Mouse (Mus musculus): ENCODE results near the gene Ntm. TPM values are rescaled to one million over a fixed set of nuclear protein-coding genes. Genes with fewer than 3 reads are reported as not detected.

Gene Ntm
- polyA plus RNA-seq (2014; fragmentation: Nextera tagmentation; extraction: Ambion mirVana) = 42.6 and 48.5 TPM in 2 replicates

DNA sequence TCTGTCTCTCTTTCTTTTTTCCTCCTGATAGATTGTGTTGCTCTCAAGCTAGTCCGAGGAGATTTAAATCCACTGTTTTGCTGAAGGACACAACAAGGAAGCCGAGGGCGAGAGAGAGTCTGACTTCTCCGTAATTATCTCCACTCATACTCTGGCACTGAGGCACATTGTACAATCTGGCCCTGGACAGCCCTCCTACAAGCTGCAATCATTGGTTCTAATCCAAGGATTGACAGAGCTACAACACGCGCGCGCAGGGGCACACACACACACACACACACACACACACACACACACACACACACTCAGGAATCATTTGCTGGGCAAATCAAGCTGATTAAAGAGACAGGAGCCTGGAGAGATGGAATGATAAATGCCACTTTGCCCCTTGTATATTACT is at the start of gene Ntm:
Ntm (minus strand) TSS at position 164 of the 400 bp plus-strand sequence.
- Histone ChIP-seq H3K36me3 (ENCODE audit: control insufficient read depth, insufficient read depth, low read length) (no peaks in the 10 kb centered on the region), H3K9me3 (ENCODE audit: control insufficient read depth, low read length) (no peaks in the 10 kb centered on the region), H3K9ac (ENCODE audit: low read depth, low read length) (peak within 1 kb of the TSS; percentile 34; the same call in 1 of the 2 replicates), H3K27ac (ENCODE audit: low read depth, low read length) (no peak within 1 kb of the TSS), H3K4me2 (replicated peaks; ENCODE audit: low read depth, low read length) (peak within 1 kb of the TSS; percentile 77), H3K4me1 (ENCODE audit: control insufficient read depth, insufficient read depth, low read length) (peaks cover 3% of the 10 kb centered on the region; the same call in 1 of the 2 replicates), H3K4me3 (ENCODE audit: low read length) (peak within 1 kb of the TSS; percentile 40), H3K27me3 (ENCODE audit: control insufficient read depth, insufficient read depth, low read length) (peaks cover 15% of the 10 kb centered on the region)
- 30% methylated on average over 8 of the region's 8 CpGs for WGBS
- ATAC-seq (ENCODE audit: low FRiP score, low TSS enrichment) = no peak

GRCm38 (mm10) chr9:30005701-30006100 is 42.8 kb upstream of the Ntm start:
- no peak for ATAC-seq (ENCODE audit: low FRiP score, low TSS enrichment)
- H3K27ac ChIP-seq (ENCODE audit: low read depth, low read length) = no peak overlapping the region
- no peak overlapping the region for H3K4me2 ChIP-seq (replicated peaks; ENCODE audit: low read depth, low read length)
- 88% methylated on average over 8 of the region's 8 CpGs for WGBS
- H3K4me1 ChIP-seq (ENCODE audit: control insufficient read depth, insufficient read depth, low read length) = no peaks in the 10 kb centered on the region
- no peaks in the 10 kb centered on the region; the same call in 1 of the 2 replicates for H3K27me3 ChIP-seq (ENCODE audit: control insufficient read depth, insufficient read depth, low read length)
- no peaks in the 10 kb centered on the region for H3K9me3 ChIP-seq (ENCODE audit: control insufficient read depth, low read length)
- no peaks in the 10 kb centered on the region for H3K36me3 ChIP-seq (ENCODE audit: control insufficient read depth, insufficient read depth, low read length)
- no peak overlapping the region for H3K9ac ChIP-seq (ENCODE audit: low read depth, low read length)
- no peak overlapping the region for H3K4me3 ChIP-seq (ENCODE audit: low read length)

DNA sequence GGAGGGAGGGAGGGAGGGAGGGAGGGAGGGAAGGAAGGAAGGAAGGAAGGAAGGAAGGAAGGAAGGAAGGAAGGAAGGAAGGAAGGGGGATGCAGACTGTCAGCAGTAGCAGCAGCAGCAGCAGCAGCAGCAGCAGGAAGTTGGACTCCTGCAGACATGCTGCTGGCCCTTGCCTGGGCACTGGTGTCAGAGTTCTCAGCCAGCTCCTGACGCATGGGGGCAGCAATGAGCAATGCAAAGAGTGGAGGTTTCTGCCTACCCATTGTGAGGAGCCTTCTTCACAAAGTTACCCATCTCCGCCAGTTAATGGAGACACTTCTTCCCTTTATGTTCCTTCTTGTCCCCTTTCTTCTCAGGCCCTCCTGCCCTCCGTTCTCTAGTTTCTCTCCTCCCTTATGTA is 40.7 kb upstream of the Ntm start:
- H3K27ac ChIP-seq (ENCODE audit: low read depth, low read length) = no peak overlapping the region
- H3K36me3 ChIP-seq (ENCODE audit: control insufficient read depth, insufficient read depth, low read length) = no peaks in the 10 kb centered on the region
- H3K4me1 ChIP-seq (ENCODE audit: control insufficient read depth, insufficient read depth, low read length) = no peaks in the 10 kb centered on the region
- H3K4me3 ChIP-seq (ENCODE audit: low read length) = no peak overlapping the region
- no peak overlapping the region for H3K9ac ChIP-seq (ENCODE audit: low read depth, low read length)
- WGBS = 25% methylated on average over 3 of the region's 3 CpGs
- no peak overlapping the region for H3K4me2 ChIP-seq (replicated peaks; ENCODE audit: low read depth, low read length)
- H3K27me3 ChIP-seq (ENCODE audit: control insufficient read depth, insufficient read depth, low read length) = no peaks in the 10 kb centered on the region; the same call in 1 of the 2 replicates
- no peaks in the 10 kb centered on the region for H3K9me3 ChIP-seq (ENCODE audit: control insufficient read depth, low read length)
- ATAC-seq (ENCODE audit: low FRiP score, low TSS enrichment) = 0 out of 2 replicates have a peak, but pooled peaks have one; percentile 52

GRCm38 (mm10) chr9:29981177-29981915 is 18.4 kb upstream of the Ntm start:
- Histone ChIP-seq H3K36me3 (ENCODE audit: control insufficient read depth, insufficient read depth, low read length) (no peaks in the 10 kb centered on the region), H3K27me3 (ENCODE audit: control insufficient read depth, insufficient read depth, low read length) (no peaks in the 10 kb centered on the region), H3K9me3 (ENCODE audit: control insufficient read depth, low read length) (no peaks in the 10 kb centered on the region), H3K27ac (ENCODE audit: low read depth, low read length) (no peak overlapping the region), H3K4me1 (ENCODE audit: control insufficient read depth, insufficient read depth, low read length) (no peaks in the 10 kb centered on the region), H3K9ac (ENCODE audit: low read depth, low read length) (no peak overlapping the region), H3K4me2 (replicated peaks; ENCODE audit: low read depth, low read length) (no peak overlapping the region), H3K4me3 (ENCODE audit: low read length) (no peak overlapping the region)
- WGBS = 82% methylated on average over 5 of the region's 5 CpGs
- no peak for ATAC-seq (ENCODE audit: low FRiP score, low TSS enrichment)

- Histone ChIP-seq H3K9me3 (ENCODE audit: control insufficient read depth, low read length) (no peaks in the 10 kb centered on the region), H3K4me2 (replicated peaks; ENCODE audit: low read depth, low read length) (peak overlapping the region; percentile 77), H3K4me1 (ENCODE audit: control insufficient read depth, insufficient read depth, low read length) (peaks cover 3% of the 10 kb centered on the region; the same call in 1 of the 2 replicates), H3K4me3 (ENCODE audit: low read length) (peak overlapping the region; percentile 40), H3K27me3 (ENCODE audit: control insufficient read depth, insufficient read depth, low read length) (peaks cover 15% of the 10 kb centered on the region), H3K27ac (ENCODE audit: low read depth, low read length) (no peak overlapping the region), H3K9ac (ENCODE audit: low read depth, low read length) (peak overlapping the region; percentile 34; the same call in 1 of the 2 replicates), H3K36me3 (ENCODE audit: control insufficient read depth, insufficient read depth, low read length) (no peaks in the 10 kb centered on the region)
- ATAC-seq (ENCODE audit: low FRiP score, low TSS enrichment) = no peak
- 1% methylated on average over 38 of the region's 38 CpGs for WGBS
These were observed 730 bp downstream of the Ntm start for GRCm38 (mm10) chr9:29961954-29962867.

- H3K4me1 ChIP-seq (ENCODE audit: control insufficient read depth, insufficient read depth, low read length) = peaks cover 3% of the 10 kb centered on the region; the same call in 1 of the 2 replicates
- H3K4me3 ChIP-seq (ENCODE audit: low read length) = peak overlapping the region; percentile 40
- no peak for ATAC-seq (ENCODE audit: low FRiP score, low TSS enrichment)
- WGBS = 32% methylated on average over 2 of the region's 2 CpGs
- 0 out of 2 replicates have a peak overlapping the region, but pooled peaks have one; percentile 34 for H3K9ac ChIP-seq (ENCODE audit: low read depth, low read length)
- H3K4me2 ChIP-seq (replicated peaks; ENCODE audit: low read depth, low read length) = peak overlapping the region; percentile 77
- H3K36me3 ChIP-seq (ENCODE audit: control insufficient read depth, insufficient read depth, low read length) = no peaks in the 10 kb centered on the region
- H3K9me3 ChIP-seq (ENCODE audit: control insufficient read depth, low read length) = no peaks in the 10 kb centered on the region
- peaks cover 15% of the 10 kb centered on the region for H3K27me3 ChIP-seq (ENCODE audit: control insufficient read depth, insufficient read depth, low read length)
- no peak overlapping the region for H3K27ac ChIP-seq (ENCODE audit: low read depth, low read length)
These were observed 1.4 kb downstream of the Ntm start for GRCm38 (mm10) chr9:29961512-29961911.

DNA sequence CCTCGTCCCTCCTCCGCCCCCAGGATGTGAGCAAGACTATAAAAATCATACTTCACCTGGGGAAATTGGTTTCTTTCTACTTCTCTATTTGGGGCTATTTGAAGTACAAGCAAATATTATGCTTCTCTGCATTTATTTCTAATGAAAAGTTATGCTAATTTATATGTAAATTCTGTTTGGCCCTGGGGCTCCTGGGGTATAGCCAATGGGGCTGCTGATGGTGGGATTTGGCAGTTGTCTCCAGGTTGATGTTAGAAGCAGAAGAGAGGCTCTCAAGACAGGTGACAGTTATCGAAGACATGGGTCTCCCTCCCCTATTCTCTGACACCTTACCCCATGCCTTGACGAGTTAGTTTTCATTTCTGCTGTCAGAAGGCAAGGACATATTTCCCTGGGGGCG is 2.2 kb downstream of the Ntm start:
- peaks cover 3% of the 10 kb centered on the region; the same call in 1 of the 2 replicates for H3K4me1 ChIP-seq (ENCODE audit: control insufficient read depth, insufficient read depth, low read length)
- no peak overlapping the region for H3K4me2 ChIP-seq (replicated peaks; ENCODE audit: low read depth, low read length)
- no peaks in the 10 kb centered on the region for H3K36me3 ChIP-seq (ENCODE audit: control insufficient read depth, insufficient read depth, low read length)
- no peak overlapping the region for H3K27ac ChIP-seq (ENCODE audit: low read depth, low read length)
- ATAC-seq (ENCODE audit: low FRiP score, low TSS enrichment) = no peak
- H3K9me3 ChIP-seq (ENCODE audit: control insufficient read depth, low read length) = no peaks in the 10 kb centered on the region
- 72% methylated on average over 5 of the region's 5 CpGs for WGBS
- H3K27me3 ChIP-seq (ENCODE audit: control insufficient read depth, insufficient read depth, low read length) = peaks cover 15% of the 10 kb centered on the region
- H3K4me3 ChIP-seq (ENCODE audit: low read length) = no peak overlapping the region
- no peak overlapping the region for H3K9ac ChIP-seq (ENCODE audit: low read depth, low read length)

- peaks cover 15% of the 10 kb centered on the region for H3K27me3 ChIP-seq (ENCODE audit: control insufficient read depth, insufficient read depth, low read length)
- H3K27ac ChIP-seq (ENCODE audit: low read depth, low read length) = no peak overlapping the region
- H3K4me3 ChIP-seq (ENCODE audit: low read length) = no peak overlapping the region
- no peak overlapping the region for H3K4me2 ChIP-seq (replicated peaks; ENCODE audit: low read depth, low read length)
- ATAC-seq (ENCODE audit: low FRiP score, low TSS enrichment) = no peak
- no peak overlapping the region for H3K9ac ChIP-seq (ENCODE audit: low read depth, low read length)
- 44% methylated on average over 3 of the region's 3 CpGs for WGBS
- no peaks in the 10 kb centered on the region for H3K36me3 ChIP-seq (ENCODE audit: control insufficient read depth, insufficient read depth, low read length)
- H3K4me1 ChIP-seq (ENCODE audit: control insufficient read depth, insufficient read depth, low read length) = peaks cover 3% of the 10 kb centered on the region; the same call in 1 of the 2 replicates
- H3K9me3 ChIP-seq (ENCODE audit: control insufficient read depth, low read length) = no peaks in the 10 kb centered on the region
These were observed 2.7 kb downstream of the Ntm start for GRCm38 (mm10) chr9:29960236-29960635.

Data from kidney, embryonic 14.5 days (tissue).